Mouse (Mus musculus) spleen, adult 2 months (tissue): ENCODE measurements around the gene Spag17. TPM values are rescaled to one million over a fixed set of nuclear protein-coding genes. Genes with fewer than 3 reads are reported as not detected.
"Not testable (repeated sequence)": the region's sequence is repeated elsewhere in the genome, so short reads cannot be mapped to it uniquely, and the experiment has no call there.

Experiments
- DNase-seq, 2 experiments: peaks; one replicate each; pipeline versions ENCODE4 v3.0.0 to v3.0.0-alpha.2; 2012 to 2021; ENCODE audit warnings: low spot score in 2 of 2, low read depth in 1 of 2
- H3K27ac ChIP-seq: fragments of 200-500 bp; 2 replicates; pipeline ENCODE4 v1.5.1; 2012; ENCODE audit warnings: low read length, inconsistent platforms; ENCODE audit not compliant: insufficient read depth
- H3K27me3 ChIP-seq: fragments of 200-500 bp; 2 replicates; pipeline ENCODE4 v1.6.1; 2012; ENCODE audit warnings: mild to moderate bottlenecking, moderate library complexity, low read length, inconsistent platforms; ENCODE audit not compliant: control insufficient read depth, insufficient read depth
- H3K36me3 ChIP-seq: fragments of 200-500 bp; 2 replicates; pipeline ENCODE4 v1.6.1; 2012; ENCODE audit warnings: mild to moderate bottlenecking, low read length, inconsistent platforms; ENCODE audit not compliant: control insufficient read depth, insufficient read depth
- H3K4me1 ChIP-seq: fragments of 200-500 bp; 2 replicates; pipeline ENCODE4 v1.6.1; 2011; ENCODE audit warnings: inconsistent platforms; ENCODE audit not compliant: control insufficient read depth, insufficient read depth, insufficient read length
- H3K4me3 ChIP-seq: fragments of 200-500 bp; 2 replicates; pipeline ENCODE4 v1.5.1; 2011; ENCODE audit warnings: mild to moderate bottlenecking, inconsistent platforms; ENCODE audit not compliant: insufficient read depth, insufficient read length; ENCODE audit errors: extremely low read depth
- CTCF ChIP-seq: fragments of 200-500 bp; IDR thresholded peaks from 2 replicates; pipeline ENCODE4 v1.5.1; 2011; ENCODE audit warnings: mild to moderate bottlenecking, inconsistent platforms; ENCODE audit not compliant: insufficient read depth, insufficient read length, insufficient replicate concordance; ENCODE audit errors: extremely low read depth
- POLR2A ChIP-seq: fragments of 200-500 bp; IDR thresholded peaks from 2 replicates; pipeline ENCODE4 v1.6.1; 2011; ENCODE audit warnings: low read depth, low read length, inconsistent platforms
- WGBS: fragments of 180-500 bp; shearing (Covaris S2); methylation state at CpG from one replicate; pipeline ENCODE4 v1.1.7; 2018; 5-methylcytosine and 5-hydroxymethylcytosine counted together
- polyA plus RNA-seq: library from polyadenylated mRNA; depleted of rRNA; stranded (reverse); fragments of >200 nt; gene quantifications from 2 replicates; pipeline ENCODE4 v1.2.3, GENCODE M21; 2012

The Spag17 gene
- polyA plus RNA-seq, 1 experiment = not detected

GRCm38 (mm10) chr3:99864706-99865105, 20.5 kb upstream of the Spag17 start:
- no peak overlapping the region for H3K4me3 ChIP-seq
- no peak overlapping the region for H3K27ac ChIP-seq
- no peak for DNase-seq
- TF ChIP-seq CTCF (no peak), POLR2A (no peak)
- H3K4me1 ChIP-seq = no peaks in the 10 kb centered on the region
- H3K36me3 ChIP-seq = no peaks in the 10 kb centered on the region
- WGBS = 83% methylated on average over 1 of the region's 1 CpGs
- no peaks in the 10 kb centered on the region for H3K27me3 ChIP-seq

GRCm38 (mm10) chr3:99875137-99875536, 10.1 kb upstream of the Spag17 start:
- H3K27me3 ChIP-seq = no peaks in the 10 kb centered on the region
- TF ChIP-seq POLR2A (no peak), CTCF (no peak)
- no peak for DNase-seq
- no peaks in the 10 kb centered on the region for H3K36me3 ChIP-seq
- H3K27ac ChIP-seq = no peak overlapping the region
- no peaks in the 10 kb centered on the region for H3K4me1 ChIP-seq
- no peak overlapping the region for H3K4me3 ChIP-seq

- Histone ChIP-seq H3K36me3 (no peaks in the 10 kb centered on the region), H3K27ac (no peak overlapping the region), H3K4me3 (no peak overlapping the region), H3K27me3 (no peaks in the 10 kb centered on the region), H3K4me1 (no peaks in the 10 kb centered on the region)
- TF ChIP-seq CTCF = no peak
- no peak for TF ChIP-seq POLR2A
- no peak for DNase-seq
- 86% methylated on average over 3 of the region's 3 CpGs for WGBS
Measured at GRCm38 (mm10) chr3:99881498-99881897, 3.7 kb upstream of the Spag17 start.

- TF ChIP-seq CTCF (no peak), POLR2A (no peak)
- H3K4me3 ChIP-seq = no peak overlapping the region
- no peak for DNase-seq
- H3K4me1 ChIP-seq = no peaks in the 10 kb centered on the region
- 90% methylated on average over 6 of the region's 6 CpGs for WGBS
- no peak overlapping the region for H3K27ac ChIP-seq
- no peaks in the 10 kb centered on the region for H3K27me3 ChIP-seq
- H3K36me3 ChIP-seq = no peaks in the 10 kb centered on the region
Measured at GRCm38 (mm10) chr3:99883988-99884564, 1.1 kb upstream of the Spag17 start.

GRCm38 (mm10) chr3:99894741-99895140, 9.5 kb downstream of the Spag17 start:
- not testable (repeated sequence) for H3K27ac ChIP-seq, DNase-seq, H3K36me3 ChIP-seq, H3K4me1 ChIP-seq, H3K4me3 ChIP-seq, H3K27me3 ChIP-seq
- 93% methylated on average over 4 of the region's 4 CpGs for WGBS

GRCm38 (mm10) chr3:99913809-99914439, 28.7 kb downstream of the Spag17 start:
- no peak for TF ChIP-seq CTCF
- no peak for TF ChIP-seq POLR2A
- 87% methylated on average over 8 of the region's 8 CpGs for WGBS
- H3K27ac ChIP-seq = no peak overlapping the region
- H3K27me3 ChIP-seq = no peaks in the 10 kb centered on the region
- DNase-seq = no peak
- H3K4me1 ChIP-seq = no peaks in the 10 kb centered on the region
- no peak overlapping the region for H3K4me3 ChIP-seq
- no peaks in the 10 kb centered on the region for H3K36me3 ChIP-seq

- TF ChIP-seq CTCF (no peak), POLR2A (no peak)
- Histone ChIP-seq H3K4me1 (no peaks in the 10 kb centered on the region), H3K4me3 (no peak overlapping the region), H3K27me3 (no peaks in the 10 kb centered on the region), H3K36me3 (no peaks in the 10 kb centered on the region), H3K27ac (no peak overlapping the region)
- DNase-seq = no peak
- WGBS = 85% methylated on average over 3 of the region's 3 CpGs
Measured at GRCm38 (mm10) chr3:99922944-99923343, 37.7 kb downstream of the Spag17 start.
